Mouse (Mus musculus) leukemia stem cell, adult 10-12 weeks (primary cell): ENCODE measurements around the gene Gm21317. TPM values are rescaled to one million over a fixed set of nuclear protein-coding genes. Genes with fewer than 3 reads are reported as not detected.

ENCODE experiments used
- polyA plus RNA-seq: library from polyadenylated mRNA; stranded (reverse); fragments of >175 nt; gene quantifications from 2 replicates; pipeline ENCODE4 v1.2.3, GENCODE M21; 2012; ENCODE audit warnings: low replicate concordance

Gm21317 gene
- not detected in 2 replicates for polyA plus RNA-seq

DNA sequence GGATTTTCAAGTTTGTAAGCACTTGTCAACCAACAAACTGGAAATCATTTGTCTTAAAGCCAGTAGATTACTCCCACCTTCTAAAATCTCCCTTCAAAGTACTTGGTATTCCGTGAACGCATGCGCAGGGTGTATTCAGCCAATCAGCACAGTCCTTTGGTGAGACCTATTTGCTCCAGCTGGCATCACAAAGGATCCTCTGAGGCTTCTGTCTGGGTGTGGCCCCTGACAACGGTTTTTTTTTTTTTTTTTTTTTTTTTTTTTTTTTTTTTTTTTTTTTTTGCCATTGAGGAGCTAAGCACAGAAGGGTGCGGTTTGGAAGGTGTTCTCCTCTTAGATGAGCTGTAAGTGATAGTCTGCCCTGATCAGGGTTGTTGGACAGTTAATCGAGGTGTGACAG, at the start of gene Gm21317:
Gene Gm21317, plus strand, starts transcription at position 301 of the 400 bp plus-strand sequence.

